Mouse (Mus musculus) MEL (cell line): ENCODE measurements around the gene Ryr1. TPM values are rescaled to one million over a fixed set of nuclear protein-coding genes. Genes with fewer than 3 reads are reported as not detected.

Experiments
- DNase-seq: peaks from one replicate; pipeline ENCODE4 v3.0.0; 2011; ENCODE audit warnings: low read depth, low spot score
- H3K27ac ChIP-seq: 2 replicates; pipeline ENCODE4 v1.5.1; 2012; ENCODE audit warnings: low read depth, mild to moderate bottlenecking, control low read depth, low read length, moderate library complexity; ENCODE audit not compliant: control insufficient read depth
- H3K27me3 ChIP-seq, 2 experiments: fragments of 150-350 bp in 1 of 2; sonication (generic) in 1 of 2; 2 replicates each; pipeline ENCODE4 v1.6.1; 2012; ENCODE audit warnings: low read length in 2 of 2, mild to moderate bottlenecking in 2 of 2, improper control_type of control experiment in 1 of 2, moderate library complexity in 1 of 2; ENCODE audit not compliant: insufficient read depth in 2 of 2, control insufficient read depth in 1 of 2
- H3K36me3 ChIP-seq, 2 experiments: 2 replicates each; pipeline ENCODE4 v1.6.1; 2012 to 2014; ENCODE audit warnings: low read length in 2 of 2, improper control_type of control experiment in 1 of 2, inconsistent platforms in 1 of 2, mild to moderate bottlenecking in 1 of 2; ENCODE audit not compliant: insufficient read depth in 2 of 2, control insufficient read depth in 1 of 2
- H3K4me1 ChIP-seq, 2 experiments: fragments of 150-350 bp in 1 of 2; sonication (generic) in 1 of 2; 2 replicates each; pipeline ENCODE4 v1.6.1; 2012; ENCODE audit warnings: low read length in 2 of 2, improper control_type of control experiment in 1 of 2, mild to moderate bottlenecking in 1 of 2; ENCODE audit not compliant: insufficient read depth in 2 of 2, control insufficient read depth in 1 of 2
- H3K4me3 ChIP-seq, 2 experiments: fragments of 150-350 bp in 1 of 2; sonication (generic) in 1 of 2; 2 replicates each; pipeline ENCODE4 v1.5.1; 2012; ENCODE audit warnings: low read depth in 2 of 2, low read length in 2 of 2, mild to moderate bottlenecking in 2 of 2, moderate library complexity in 2 of 2, control low read depth in 1 of 2, improper control_type of control experiment in 1 of 2; ENCODE audit not compliant: control insufficient read depth in 1 of 2, insufficient read depth in 1 of 2
- H3K79me2 ChIP-seq: 2 replicates; pipeline ENCODE4 v1.6.1; 2012; ENCODE audit warnings: mild to moderate bottlenecking, low read length, moderate library complexity; ENCODE audit not compliant: control insufficient read depth, poor library complexity, insufficient read depth
- H3K9ac ChIP-seq: 2 replicates; pipeline ENCODE4 v1.6.1; 2012; ENCODE audit warnings: low read depth, mild to moderate bottlenecking, control low read depth, low read length, moderate library complexity; ENCODE audit not compliant: control insufficient read depth, poor library complexity, severe bottlenecking
- H3K9me3 ChIP-seq: fragments of 150-350 bp; sonication (generic); replicated peaks from 2 replicates; pipeline ENCODE4 v1.6.1; 2012; ENCODE audit warnings: mild to moderate bottlenecking, low read length, improper control_type of control experiment, moderate library complexity; ENCODE audit not compliant: insufficient read depth
- BHLHE40 ChIP-seq: IDR thresholded peaks from 2 replicates; pipeline ENCODE4 v1.6.1; 2012; ENCODE audit warnings: low read depth, mild to moderate bottlenecking, inconsistent platforms, low read length, improper control_type of control experiment, borderline replicate concordance
- CHD1 ChIP-seq: IDR thresholded peaks from 2 replicates; pipeline ENCODE4 v1.6.1; 2012; ENCODE audit warnings: low read depth, mild to moderate bottlenecking, inconsistent platforms, low read length, improper control_type of control experiment
- CHD2 ChIP-seq: IDR thresholded peaks from 2 replicates; pipeline ENCODE4 v1.6.1; 2011; ENCODE audit warnings: low read length, improper control_type of control experiment
- EP300 ChIP-seq, 2 experiments: IDR thresholded peaks; 2 replicates each; pipeline ENCODE4 v1.6.1; 2011; ENCODE audit warnings: improper control_type of control experiment in 2 of 2, low read length in 2 of 2, low read depth in 1 of 2, mild to moderate bottlenecking in 1 of 2
- ETS1 ChIP-seq: IDR thresholded peaks from 2 replicates; pipeline ENCODE4 v1.6.1; 2012; ENCODE audit warnings: low read depth, mild to moderate bottlenecking, inconsistent platforms, low read length, improper control_type of control experiment, moderate library complexity
- GATA1 ChIP-seq: IDR thresholded peaks from 2 replicates; pipeline ENCODE4 v1.6.1; 2011; ENCODE audit warnings: low read depth, low read length, improper control_type of control experiment
- HCFC1 ChIP-seq: IDR thresholded peaks from 2 replicates; pipeline ENCODE4 v1.6.1; 2012; ENCODE audit warnings: low read depth, mild to moderate bottlenecking, inconsistent platforms, low read length, improper control_type of control experiment, moderate library complexity
- KAT2A ChIP-seq: conservative IDR thresholded peaks from 2 replicates; pipeline ENCODE4 v1.6.1; 2012; ENCODE audit warnings: low read depth, low read length, improper control_type of control experiment, inconsistent platforms
- MAFK ChIP-seq: IDR thresholded peaks from 2 replicates; pipeline ENCODE4 v1.6.1; 2011; ENCODE audit warnings: low read depth, mild to moderate bottlenecking, low read length, improper control_type of control experiment, borderline replicate concordance
- MAX ChIP-seq: IDR thresholded peaks from 2 replicates; pipeline ENCODE4 v1.6.1; 2011; ENCODE audit warnings: low read length, improper control_type of control experiment
- MAZ ChIP-seq: IDR thresholded peaks from 2 replicates; pipeline ENCODE4 v1.6.1; 2012; ENCODE audit warnings: low read depth, mild to moderate bottlenecking, inconsistent platforms, low read length, improper control_type of control experiment
- MEF2A ChIP-seq: IDR thresholded peaks from 2 replicates; pipeline ENCODE4 v1.6.1; 2014; ENCODE audit warnings: low read depth, mild to moderate bottlenecking, inconsistent platforms, low read length, improper control_type of control experiment; ENCODE audit not compliant: poor library complexity, insufficient replicate concordance, severe bottlenecking; ENCODE audit errors: extremely low read depth
- MYB ChIP-seq: IDR thresholded peaks from 2 replicates; pipeline ENCODE4 v1.6.1; 2011; ENCODE audit warnings: mild to moderate bottlenecking, low read depth, low read length, improper control_type of control experiment
- MYC ChIP-seq: IDR thresholded peaks from 2 replicates; pipeline ENCODE4 v1.6.1; 2011; ENCODE audit warnings: low read depth, mild to moderate bottlenecking, low read length, improper control_type of control experiment, moderate library complexity
- NELFE ChIP-seq: IDR thresholded peaks from 2 replicates; pipeline ENCODE4 v1.6.1; 2011; ENCODE audit warnings: low read depth, low read length, improper control_type of control experiment
- NRF1 ChIP-seq: IDR thresholded peaks from 2 replicates; pipeline ENCODE4 v1.6.1; 2014; ENCODE audit warnings: low read depth, mild to moderate bottlenecking, inconsistent platforms, low read length, improper control_type of control experiment, moderate library complexity; ENCODE audit not compliant: poor library complexity, insufficient read depth, severe bottlenecking
- POLR2A ChIP-seq, 2 experiments: IDR thresholded peaks; 2 replicates each; pipeline ENCODE4 v1.6.1; 2011 to 2012; ENCODE audit warnings: low read length in 2 of 2, mild to moderate bottlenecking in 2 of 2, control low read depth in 1 of 2, improper control_type of control experiment in 1 of 2, low read depth in 1 of 2, moderate library complexity in 1 of 2; ENCODE audit not compliant: control insufficient read depth in 1 of 2, insufficient read depth in 1 of 2, poor library complexity in 1 of 2
- RAD21 ChIP-seq: IDR thresholded peaks from 2 replicates; pipeline ENCODE4 v1.6.1; 2011; ENCODE audit warnings: mild to moderate bottlenecking, low read depth, low read length, improper control_type of control experiment
- SMC3 ChIP-seq: IDR thresholded peaks from 2 replicates; pipeline ENCODE4 v1.6.1; 2011; ENCODE audit warnings: low read depth, low read length, improper control_type of control experiment
- TAL1 ChIP-seq: IDR thresholded peaks from 2 replicates; pipeline ENCODE4 v1.6.1; 2012; ENCODE audit warnings: mild to moderate bottlenecking, inconsistent platforms, low read length, moderate library complexity, mixed read lengths
- TBP ChIP-seq: IDR thresholded peaks from 2 replicates; pipeline ENCODE4 v1.8.0; 2011; ENCODE audit warnings: low read depth, low read length, improper control_type of control experiment
- TCF12 ChIP-seq: IDR thresholded peaks from 2 replicates; pipeline ENCODE4 v1.6.1; 2014; ENCODE audit warnings: low read depth, mild to moderate bottlenecking, inconsistent platforms, low read length, improper control_type of control experiment, moderate library complexity
- UBTF ChIP-seq: IDR thresholded peaks from 2 replicates; pipeline ENCODE4 v1.6.1; 2012; ENCODE audit warnings: low read depth, mild to moderate bottlenecking, inconsistent platforms, low read length, improper control_type of control experiment, moderate library complexity, borderline replicate concordance; ENCODE audit not compliant: insufficient read depth
- USF2 ChIP-seq, 2 experiments: IDR thresholded peaks; 2 replicates each; pipeline ENCODE4 v1.6.1; 2011 to 2012; ENCODE audit warnings: improper control_type of control experiment in 2 of 2, low read length in 2 of 2, borderline replicate concordance in 1 of 2, inconsistent platforms in 1 of 2, low read depth in 1 of 2, mild to moderate bottlenecking in 1 of 2; ENCODE audit not compliant: insufficient read depth in 1 of 2
- ZKSCAN1 ChIP-seq: IDR thresholded peaks from 2 replicates; pipeline ENCODE4 v1.6.1; 2012; ENCODE audit warnings: low read depth, mild to moderate bottlenecking, inconsistent platforms, low read length, improper control_type of control experiment, moderate library complexity
- ZMIZ1 ChIP-seq: IDR thresholded peaks from 2 replicates; pipeline ENCODE4 v1.6.1; 2012; ENCODE audit warnings: low read depth, mild to moderate bottlenecking, inconsistent platforms, low read length, improper control_type of control experiment, moderate library complexity
- ZNF384 ChIP-seq: IDR thresholded peaks from 2 replicates; pipeline ENCODE4 v1.6.1; 2012; ENCODE audit warnings: low read depth, mild to moderate bottlenecking, inconsistent platforms, low read length, improper control_type of control experiment
- polyA plus RNA-seq, 2 experiments: library from polyadenylated mRNA; stranded (reverse) in 1 of 2; unstranded in 1 of 2; fragments of >175 nt in 1 of 2; fragments of >200 nt in 1 of 2; gene quantifications; 2 replicates each; pipeline versions ENCODE4 v1.2.1 to v1.2.4; 2012; ENCODE audit warnings: low replicate concordance in 2 of 2, low read depth in 1 of 2; ENCODE audit not compliant: insufficient read length in 2 of 2, insufficient read depth in 1 of 2, missing spikeins in 1 of 2
- total RNA-seq: library from RNA; depleted of rRNA; stranded (reverse); fragments of 300-350 nt; gene quantifications from 2 replicates; pipeline ENCODE4 v1.2.3, GENCODE M21; 2012

Gene Ryr1
- total and polyA plus RNA-seq, 3 experiments: 0.27 to 0.54 TPM; not detected in 1

- TF ChIP-seq GATA1 (0 out of 2 replicates have a peak, but pooled peaks have one; percentile 26), EP300 (IDR thresholded peaks at IDR 0.05; ENCODE audit: low read depth in 1 of 2, low read length in 2 of 2) (no peak), POLR2A (IDR thresholded peaks at IDR 0.05; ENCODE audit: control insufficient read depth in 1 of 2, insufficient read depth in 1 of 2, low read depth in 1 of 2, low read length in 2 of 2, poor library complexity in 1 of 2) (peak; percentile 93 to 98), NELFE (peak; percentile 97), MYB (no peak), USF2 (IDR thresholded peaks at IDR 0.05; ENCODE audit: borderline replicate concordance in 1 of 2, insufficient read depth in 1 of 2, low read depth in 1 of 2, low read length in 2 of 2) (no peak), UBTF (0 out of 2 replicates have a peak, but pooled peaks have one; percentile 31), CHD1 (peak; percentile 66; the same call in 1 of the 2 replicates), HCFC1 (peak; percentile 71; the same call in 1 of the 2 replicates), ETS1 (no peak), NRF1 (peak; percentile 98), TCF12 (peak; percentile 52; the same call in 1 of the 2 replicates), MYC (0 out of 2 replicates have a peak, but pooled peaks have one; percentile 67), RAD21 (no peak), ZKSCAN1 (no peak)
- TF ChIP-seq, all 39 proteins: peak for 18
These were observed 162.9 kb downstream of the Ryr1 start, which contains the start of gene Actn4 (continued) for GRCm38 (mm10) chr7:28961927-28962670.

GRCm38 (mm10) chr7:28961584-28961926 lies 163.4 kb downstream of the Ryr1 start:
- no peaks in the 10 kb centered on the region for H3K27me3 ChIP-seq
- H3K9ac ChIP-seq: peak overlapping the region; percentile 77
- no peak for DNase-seq
- H3K79me2 ChIP-seq: peaks cover 50% of the 10 kb centered on the region
- TF ChIP-seq ETS1 (no peak), TAL1 (no peak), CHD2 (no peak), ZNF384 (no peak), SMC3 (no peak), KAT2A (no peak), ZMIZ1 (no peak), POLR2A (IDR thresholded peaks at IDR 0.05; ENCODE audit: control insufficient read depth in 1 of 2, insufficient read depth in 1 of 2, low read depth in 1 of 2, low read length in 2 of 2, poor library complexity in 1 of 2) (no peak), RAD21 (no peak), MAFK (no peak), USF2 (IDR thresholded peaks at IDR 0.05; ENCODE audit: borderline replicate concordance in 1 of 2, insufficient read depth in 1 of 2, low read depth in 1 of 2, low read length in 2 of 2) (no peak), MAZ (no peak), MAX (no peak), MYC (no peak), UBTF (no peak), MEF2A (no peak), TBP (no peak), CHD1 (no peak), BHLHE40 (no peak)
- H3K4me3 ChIP-seq: peak overlapping the region; percentile 68 to 73
- peak overlapping the region; percentile 42 for H3K27ac ChIP-seq
- H3K9me3 ChIP-seq: no peaks in the 10 kb centered on the region
- peaks cover 0 to 51% of the 10 kb centered on the region in 2 experiments; a peak in 2 of 4 replicates for H3K36me3 ChIP-seq
- peaks cover 33 to 46% of the 10 kb centered on the region in 2 experiments for H3K4me1 ChIP-seq
